Mouse (Mus musculus): ENCODE results near the gene F13a1.

Gene F13a1

DNA sequence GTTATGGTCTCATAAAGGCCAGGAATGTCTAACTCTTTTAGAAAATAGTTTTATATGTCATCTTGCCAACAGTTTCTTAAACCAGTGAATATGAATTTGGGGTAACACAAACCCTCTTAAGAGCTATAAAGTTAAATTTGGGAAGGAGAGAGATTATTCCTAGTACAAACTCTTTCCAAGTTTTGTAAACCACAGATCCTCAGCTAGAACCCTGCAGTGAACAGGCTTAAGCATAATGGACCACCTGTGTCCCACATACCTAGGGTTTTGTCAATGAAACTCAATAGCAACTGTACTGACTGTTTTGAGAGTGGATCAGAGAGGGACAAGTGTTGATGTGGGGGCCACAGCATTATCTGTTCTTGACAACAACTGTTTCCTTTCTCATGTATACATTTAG, 96.4 kb downstream of the F13a1 start:
- no peak for DNase-seq (ENCODE audit: low read depth, low spot score)

DNA sequence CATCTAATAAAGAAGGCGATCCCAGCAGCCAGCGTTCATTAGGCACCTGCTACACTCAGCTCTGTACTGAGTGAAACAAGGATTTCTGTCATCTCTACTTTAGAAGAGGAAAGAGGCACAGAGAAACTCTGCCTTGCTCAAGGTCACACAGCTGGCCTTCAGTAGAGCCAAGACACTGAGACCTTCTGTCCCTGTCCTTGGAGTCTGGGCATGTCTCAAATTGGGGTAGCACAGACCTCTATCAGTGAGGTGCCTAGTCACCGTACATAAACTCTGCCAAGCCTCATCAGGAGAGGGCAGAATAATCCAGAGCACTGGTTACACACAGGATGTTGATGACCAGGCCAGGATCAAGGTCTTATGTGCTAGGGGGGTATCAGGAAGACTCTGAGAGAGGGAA, 108.2 kb downstream of the F13a1 start:
- DNase-seq (ENCODE audit: low read depth, low spot score), result no peak

DNA sequence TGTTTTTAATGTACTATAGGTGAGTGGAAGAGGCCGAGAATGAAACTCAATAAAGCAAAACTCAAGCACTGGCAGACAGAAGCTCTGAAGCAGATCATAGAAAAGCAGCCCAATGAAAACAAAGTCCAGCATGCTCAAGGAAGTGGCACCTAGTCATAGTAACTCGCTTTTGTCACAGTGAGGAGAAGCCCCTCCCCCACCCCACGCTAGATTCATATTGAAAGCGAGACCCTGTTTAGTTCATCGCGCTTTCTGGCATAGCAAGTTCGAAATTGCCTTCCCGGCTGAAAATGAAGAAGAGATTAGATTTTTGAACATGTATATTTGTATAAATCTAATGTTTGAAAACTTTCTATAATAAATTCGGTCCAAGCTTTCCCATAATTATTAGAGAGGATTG, 118.0 kb downstream of the F13a1 start:
- no peak for DNase-seq (ENCODE audit: low read depth, low spot score)

DNA sequence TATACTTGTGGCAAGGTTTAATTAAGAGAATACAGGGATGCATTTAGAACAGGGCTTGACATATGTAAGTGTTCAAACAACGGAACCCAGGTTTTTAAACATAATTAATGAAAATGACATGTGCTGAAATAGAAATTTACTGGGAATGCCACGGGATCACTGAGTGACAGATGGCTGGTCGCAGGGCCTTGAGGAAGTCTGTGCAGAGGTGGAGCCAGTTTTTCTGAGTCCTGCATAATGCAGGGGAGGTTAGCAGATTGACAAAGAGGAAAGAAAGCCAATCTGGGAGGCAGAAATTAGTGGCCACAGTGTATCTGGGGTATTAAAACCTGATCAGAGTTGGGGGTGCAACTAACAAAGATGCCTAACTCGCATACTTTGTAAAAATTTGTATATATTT, 130.3 kb downstream of the F13a1 start:
- no peak for DNase-seq (ENCODE audit: low read depth, low spot score)

DNA sequence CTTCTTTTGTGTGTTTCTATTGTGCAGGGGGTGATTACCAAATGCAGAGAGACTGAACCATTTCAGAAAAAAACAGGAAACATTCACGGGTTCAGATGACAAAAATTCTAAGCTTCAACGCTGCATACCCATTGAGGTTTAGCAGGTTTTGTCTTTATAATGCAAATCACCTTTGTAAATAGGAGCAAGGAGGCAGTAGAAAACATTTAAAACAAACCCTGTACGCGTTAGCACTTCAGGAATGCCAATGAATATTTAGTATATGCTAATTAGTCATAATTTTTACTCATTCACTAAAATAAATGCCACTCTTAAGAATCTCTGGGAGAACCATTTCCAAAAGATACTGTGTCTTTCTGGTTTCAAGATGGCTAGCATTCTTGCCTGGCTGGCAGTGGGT, 146.2 kb downstream of the F13a1 start:
- DNase-seq (ENCODE audit: low read depth, low spot score), result no peak

DNA sequence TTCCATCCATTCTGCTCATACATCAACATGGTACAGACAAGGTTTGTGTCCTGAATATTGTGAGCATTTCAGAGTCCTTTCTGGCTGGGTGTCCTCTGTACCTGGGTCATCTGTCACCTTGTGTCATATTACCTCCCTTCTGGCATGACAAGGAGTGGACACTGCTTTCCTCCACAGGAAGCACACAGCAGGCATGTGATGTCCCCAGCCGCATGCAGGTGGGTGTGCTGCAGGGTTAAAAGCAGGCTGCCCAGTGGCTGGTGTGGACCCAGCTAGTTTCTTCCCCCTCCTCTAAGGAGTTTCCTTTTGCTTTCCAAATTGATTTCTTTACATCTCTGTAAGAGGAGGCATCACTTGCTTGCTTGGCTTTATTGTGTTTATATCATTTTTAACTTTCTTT, 146.6 kb downstream of the F13a1 start:
- DNase-seq (ENCODE audit: low read depth, low spot score), result no peak

DNA sequence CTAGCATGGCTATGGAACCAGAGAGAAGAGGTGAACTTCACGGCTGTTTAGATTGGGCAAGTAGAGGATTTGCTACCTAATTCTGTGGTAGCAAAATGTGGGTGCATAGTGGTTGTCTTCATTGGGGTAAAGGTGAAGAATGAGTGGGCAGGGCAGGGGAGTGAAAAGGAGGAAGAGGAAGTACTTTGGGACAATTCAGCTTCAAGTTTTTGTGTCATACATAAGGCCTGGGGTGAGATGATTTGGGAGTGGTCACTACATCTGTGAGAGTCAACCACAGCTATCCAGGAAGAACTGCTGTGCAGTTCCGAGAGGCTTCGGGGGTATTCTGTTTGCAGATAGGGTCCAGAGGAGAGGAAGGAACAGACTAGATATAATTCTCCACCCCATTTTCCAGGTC, 148.4 kb downstream of the F13a1 start:
- no peak for DNase-seq (ENCODE audit: low read depth, low spot score)

DNA sequence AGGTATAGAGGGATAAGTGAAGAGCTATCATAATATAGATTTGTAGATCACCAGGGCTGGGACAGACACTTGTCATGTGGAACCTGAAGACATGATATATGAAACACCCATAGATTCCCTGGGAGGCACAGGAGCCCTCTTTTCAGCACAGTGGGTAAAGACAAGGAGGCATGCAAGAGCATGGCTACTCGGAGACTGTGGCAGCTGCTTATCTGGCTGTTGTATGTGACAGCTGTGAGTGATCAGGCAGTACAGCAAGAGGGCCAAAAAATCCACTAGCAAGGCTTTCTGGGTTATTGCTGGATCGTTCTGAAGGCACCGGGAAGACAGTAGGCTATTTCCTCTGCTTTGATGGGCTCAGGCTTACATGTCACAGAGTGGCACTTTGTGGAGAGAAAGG, 149.0 kb downstream of the F13a1 start:
- DNase-seq (ENCODE audit: low read depth, low spot score), result no peak

DNA sequence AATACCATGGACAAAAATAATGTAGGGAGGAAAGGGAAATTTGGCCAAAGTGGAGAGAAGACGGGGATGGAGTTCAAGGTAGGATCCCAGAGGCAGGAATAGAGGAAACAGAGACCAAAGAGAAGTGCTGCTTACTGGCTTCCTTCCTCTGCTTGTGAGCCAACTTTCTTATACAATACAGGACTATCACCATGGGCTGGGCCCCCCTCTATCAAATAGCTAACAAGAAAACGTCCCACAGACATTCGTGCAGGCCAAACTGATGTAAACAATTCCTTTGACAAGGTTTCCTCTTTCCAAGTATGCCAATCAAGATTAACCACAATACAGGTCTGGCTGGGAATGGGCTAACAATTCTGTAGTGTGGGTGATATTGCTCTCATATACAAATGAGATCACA, 154.0 kb downstream of the F13a1 start:
- no peak for DNase-seq (ENCODE audit: low read depth, low spot score)

DNA sequence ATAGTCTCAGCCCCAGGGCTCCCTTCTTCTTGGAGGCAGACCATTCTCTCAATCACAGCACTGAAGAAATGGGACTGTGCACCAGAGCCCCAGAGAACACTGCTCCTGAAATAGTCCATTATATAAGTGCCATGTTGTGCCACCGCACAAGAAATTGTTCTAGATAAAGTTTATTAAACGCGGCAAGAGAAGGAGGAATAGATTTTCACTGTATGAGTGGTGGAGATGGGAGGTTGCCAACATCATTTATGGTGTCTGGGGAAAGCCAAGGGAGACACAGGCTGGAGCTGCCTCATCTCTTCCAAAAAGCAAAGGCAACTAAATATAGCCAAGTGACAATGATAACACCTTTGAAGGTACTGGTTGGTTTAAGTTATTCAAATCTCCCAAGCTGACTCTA, 156.3 kb downstream of the F13a1 start:
- DNase-seq (ENCODE audit: low read depth, low spot score), result no peak

DNA sequence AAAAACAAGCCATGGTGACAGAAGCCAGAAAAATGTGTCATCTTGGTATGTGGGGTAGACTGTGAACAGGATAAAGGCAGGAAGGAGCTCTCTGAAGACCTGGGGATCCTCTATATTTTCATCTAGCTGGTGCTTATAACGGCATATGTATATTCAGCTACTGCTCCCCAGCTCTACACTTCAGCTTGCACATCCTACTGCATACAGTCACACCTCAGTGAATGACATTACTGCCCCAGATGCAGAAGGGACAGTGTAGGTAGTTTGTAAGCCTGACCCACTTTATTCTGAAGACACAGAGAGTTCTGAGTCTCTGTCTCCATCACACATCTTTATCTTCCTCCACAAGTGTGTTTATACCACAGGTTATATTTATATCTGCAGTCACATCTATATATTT, 157.8 kb downstream of the F13a1 start:
- DNase-seq (ENCODE audit: low read depth, low spot score), result no peak

DNA sequence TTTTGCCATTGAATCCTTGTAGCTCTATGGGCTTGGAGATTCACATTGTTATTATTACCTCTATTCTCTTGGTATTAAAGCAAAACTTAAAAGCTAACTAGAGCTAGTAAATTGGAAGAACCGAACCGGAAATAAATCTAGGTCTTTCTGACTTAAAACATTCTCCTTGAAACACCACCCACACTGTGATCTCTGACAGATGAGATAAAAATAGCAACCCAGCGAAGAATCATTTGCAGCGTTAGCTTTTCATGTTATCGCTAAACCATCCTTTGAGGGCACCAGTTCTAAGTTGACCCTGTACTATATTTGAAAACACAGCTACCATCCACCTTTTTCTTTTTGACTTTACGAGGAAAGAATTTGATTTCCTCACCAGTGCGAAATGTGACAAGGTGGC, 164.1 kb downstream of the F13a1 start:
- DNase-seq (ENCODE audit: low read depth, low spot score), result no peak

DNA sequence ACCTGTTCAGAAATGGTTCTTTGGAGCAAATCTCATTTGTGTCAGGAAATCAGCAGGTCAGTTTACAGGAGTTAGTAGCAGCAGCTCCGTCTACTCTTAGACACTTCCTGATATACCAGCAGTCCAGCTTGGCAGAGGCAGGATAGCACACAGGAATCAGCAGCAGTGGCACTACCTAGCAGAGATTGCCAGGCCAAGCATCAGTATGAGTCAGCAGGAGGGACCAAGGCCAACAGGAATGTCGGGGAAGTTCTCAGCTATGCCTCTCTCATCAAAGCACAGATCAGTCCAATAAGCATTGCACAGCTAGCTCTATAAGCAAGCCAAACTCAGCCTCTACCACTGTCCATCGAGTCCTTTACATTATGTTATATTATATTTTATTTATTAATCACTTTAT, 210.9 kb downstream of the F13a1 start:
- DNase-seq (ENCODE audit: low read depth, low spot score), result no peak

Measured in mesoderm, embryonic 11.5 days (tissue).